19 mouse cellular contexts compared by ENCODE assay signal in the genomic region with DNA sequence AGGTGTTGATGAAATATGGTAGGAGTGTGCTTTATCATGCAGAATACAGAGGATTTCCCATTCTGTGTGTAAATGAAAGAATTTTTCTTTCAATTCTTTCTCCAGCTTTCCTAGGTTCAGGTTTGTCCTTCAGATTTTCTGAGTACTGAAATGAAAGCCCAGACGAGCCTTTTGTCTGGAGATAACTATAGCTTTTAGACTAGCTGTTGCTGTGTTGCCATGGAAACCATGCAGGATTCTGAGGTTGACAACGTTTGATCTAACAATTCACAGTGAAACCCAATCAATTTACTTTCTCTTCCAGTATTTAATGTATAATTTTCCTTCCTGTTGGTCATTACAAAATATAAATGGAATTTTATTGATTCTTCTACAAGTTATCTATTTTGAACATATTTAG. TPM values are rescaled to one million over a fixed set of nuclear protein-coding genes. Genes with fewer than 3 reads are reported as not detected.
DNase-seq lines count a peak whose midpoint lies in the region; ATAC-seq and TF ChIP-seq lines count a peak whose summit lies in the region.
"Had no signal": no experiment of that assay in that cellular context is flagged by ENCODE, and none has a peak within 500 bp of the region (broad histone marks: within the 10 kb centered on the region; RNA-seq: fewer than 3 reads in every experiment).

No protein-coding gene starts in this region.

- no peaks in the 10 kb centered on the region for H3K36me3 ChIP-seq in hindbrain, embryonic 15.5 days
- H3K36me3 ChIP-seq in hindbrain, embryonic 10.5 days = no peaks in the 10 kb centered on the region
- no peaks in the 10 kb centered on the region for H3K36me3 ChIP-seq in forebrain, embryonic 14.5 days (ENCODE audit: control insufficient read depth, insufficient read depth, low read length)
- no peaks in the 10 kb centered on the region for H3K36me3 ChIP-seq in midbrain, embryonic 14.5 days (ENCODE audit: control insufficient read depth, insufficient read depth, low read length)
- H3K36me3 ChIP-seq: G1E; heart, embryonic 10.5 days; limb, embryonic 10.5 days; liver, embryonic 13.5 days had no signal

- no peaks in the 10 kb centered on the region for H3K27me3 ChIP-seq in hindbrain, embryonic 15.5 days
- H3K27me3 ChIP-seq in hindbrain, embryonic 10.5 days (ENCODE audit: insufficient read depth, poor library complexity, severe bottlenecking) = no peaks in the 10 kb centered on the region
- no peaks in the 10 kb centered on the region for H3K27me3 ChIP-seq in forebrain, embryonic 14.5 days (replicated peaks; ENCODE audit: control insufficient read depth, insufficient read depth, low read length)
- H3K27me3 ChIP-seq in midbrain, embryonic 14.5 days (ENCODE audit: control insufficient read depth, insufficient read depth, low read length) = no peaks in the 10 kb centered on the region
- H3K27me3 ChIP-seq: liver, embryonic 13.5 days had no signal

- no peak for DNase-seq in hindbrain, embryonic 10.5 days (ENCODE audit: low spot score)
- peak; percentile 91 for DNase-seq in brain, embryonic 14.5 days (ENCODE audit: low read depth)
- peak; percentile 91 for DNase-seq in forebrain, embryonic 14.5 days (ENCODE audit: low spot score)
- peak; percentile 89 for DNase-seq in midbrain, embryonic 14.5 days
- DNase-seq in heart, postnatal 4 days = no peak
- no peak for DNase-seq in right cerebral cortex, postnatal 36 days (ENCODE audit: low spot score in 2 of 2)
- DNase-seq: adrenal gland, postnatal 14 days; cerebellum, postnatal 25 days; gastrocnemius, postnatal 25 days; kidney, postnatal 10 days; liver, embryonic 13.5 days; right cerebral cortex, postnatal 14 days; thymus, adult 2 months had no signal

- 2% methylated on average over 2 of the region's 2 CpGs for WGBS in hindbrain, embryonic 15.5 days
- WGBS in hindbrain, embryonic 10.5 days = 19% methylated on average over 2 of the region's 2 CpGs
- 4% methylated on average over 2 of the region's 2 CpGs for WGBS in forebrain, embryonic 14.5 days
- WGBS in midbrain, embryonic 14.5 days = 0% methylated on average over 2 of the region's 2 CpGs

- no peak for ATAC-seq in hindbrain, embryonic 15.5 days (ENCODE audit: low FRiP score, low read depth)
- ATAC-seq in forebrain, embryonic 14.5 days = 0 out of 2 replicates have a peak, but pooled peaks have one; percentile 32
- no peak for ATAC-seq in midbrain, embryonic 14.5 days (ENCODE audit: low FRiP score, low TSS enrichment)
- ATAC-seq: intestine, postnatal 0 days had no signal

- no peak for TF ChIP-seq POLR2A in brain, embryonic 14.5 days (IDR thresholded peaks at IDR 0.05; ENCODE audit: borderline replicate concordance, extremely low read depth, insufficient read depth, insufficient read length, poor library complexity, severe bottlenecking)

- peaks cover 15% of the 10 kb centered on the region for H3K4me1 ChIP-seq in hindbrain, embryonic 15.5 days (replicated peaks)
- 0 out of 2 replicates have a peak, but pooled peaks cover 3% of the 10 kb centered on the region for H3K4me1 ChIP-seq in hindbrain, embryonic 10.5 days (replicated peaks)
- peaks cover 16% of the 10 kb centered on the region for H3K4me1 ChIP-seq in forebrain, embryonic 14.5 days (ENCODE audit: control insufficient read depth, insufficient read depth, low read length)
- H3K4me1 ChIP-seq in midbrain, embryonic 14.5 days (ENCODE audit: control insufficient read depth, insufficient read depth, low read length) = peaks cover 15% of the 10 kb centered on the region
- H3K4me1 ChIP-seq: heart, embryonic 10.5 days; limb, embryonic 10.5 days; liver, embryonic 13.5 days had no signal

- H3K27ac ChIP-seq in hindbrain, embryonic 15.5 days (replicated peaks) = peak overlapping the region; percentile 63
- H3K27ac ChIP-seq in hindbrain, embryonic 10.5 days = no peak overlapping the region
- H3K27ac ChIP-seq in forebrain, embryonic 14.5 days (ENCODE audit: low read depth, low read length) = no peak overlapping the region
- H3K27ac ChIP-seq in midbrain, embryonic 14.5 days (replicated peaks; ENCODE audit: low read depth, low read length) = peak overlapping the region; percentile 5; the same call in 1 of the 2 replicates
- H3K27ac ChIP-seq: heart, embryonic 10.5 days; limb, embryonic 10.5 days; liver, embryonic 13.5 days had no signal

- no peaks in the 10 kb centered on the region for H3K9me3 ChIP-seq in hindbrain, embryonic 15.5 days
- no peaks in the 10 kb centered on the region for H3K9me3 ChIP-seq in hindbrain, embryonic 10.5 days
- H3K9me3 ChIP-seq in forebrain, embryonic 14.5 days (replicated peaks; ENCODE audit: control insufficient read depth, low read length) = no peaks in the 10 kb centered on the region
- H3K9me3 ChIP-seq in midbrain, embryonic 14.5 days (ENCODE audit: control insufficient read depth, low read length) = no peaks in the 10 kb centered on the region
- H3K9me3 ChIP-seq: G1E; heart, embryonic 10.5 days; limb, embryonic 10.5 days; liver, embryonic 13.5 days had no signal

- no peak overlapping the region for H3K4me2 ChIP-seq in hindbrain, embryonic 15.5 days
- no peak overlapping the region for H3K4me2 ChIP-seq in forebrain, embryonic 14.5 days (ENCODE audit: low read length)
- H3K4me2 ChIP-seq in midbrain, embryonic 14.5 days (ENCODE audit: low read length) = peak overlapping the region; percentile 3; the same call in 1 of the 2 replicates
- H3K4me2 ChIP-seq: liver, embryonic 13.5 days had no signal

- no peak overlapping the region for H3K4me3 ChIP-seq in hindbrain, embryonic 15.5 days
- H3K4me3 ChIP-seq in hindbrain, embryonic 10.5 days = no peak overlapping the region
- no peak overlapping the region for H3K4me3 ChIP-seq in forebrain, embryonic 14.5 days (ENCODE audit: low read depth, low read length)
- no peak overlapping the region for H3K4me3 ChIP-seq in midbrain, embryonic 14.5 days (replicated peaks; ENCODE audit: low read depth, low read length)
- H3K4me3 ChIP-seq: heart, embryonic 10.5 days; limb, embryonic 10.5 days; liver, embryonic 13.5 days had no signal

- TF ChIP-seq CTCF in brain, embryonic 14.5 days (IDR thresholded peaks at IDR 0.05; ENCODE audit: borderline replicate concordance, extremely low read depth, insufficient read depth, insufficient read length) = no peak

- no peak overlapping the region for H3K9ac ChIP-seq in hindbrain, embryonic 15.5 days
- H3K9ac ChIP-seq in forebrain, embryonic 14.5 days (ENCODE audit: low read length) = no peak overlapping the region
- no peak overlapping the region for H3K9ac ChIP-seq in midbrain, embryonic 14.5 days (replicated peaks; ENCODE audit: low read length)
- H3K9ac ChIP-seq: liver, embryonic 13.5 days had no signal

RNA-seq across cellular contexts. Expression of a gene that starts 34.5 kb away (rescaled TPM):
- polyA plus RNA-seq in hindbrain, embryonic 15.5 days (2015; fragmentation: Nextera tagmentation; extraction: Ambion mirVana) = 461 and 473 TPM in 2 replicates
- 23.5 and 46.2 TPM in 2 replicates for polyA plus RNA-seq in hindbrain, embryonic 10.5 days (2016; fragmentation: Nextera tagmentation; extraction: Ambion mirVana)
- polyA plus RNA-seq in brain, embryonic 14.5 days (2012; rRNA removed) = 383 and 408 TPM in 2 replicates
- 644 and 774 TPM in 2 replicates for polyA plus RNA-seq in forebrain, embryonic 14.5 days (2014; fragmentation: Nextera tagmentation; extraction: Ambion mirVana)
- 570 and 651 TPM in 2 replicates for polyA plus RNA-seq in midbrain, embryonic 14.5 days (2014; fragmentation: Nextera tagmentation; extraction: Ambion mirVana)
- total RNA-seq in heart, postnatal 4 days (2021) = 10 to 100 TPM; 11.2 to 14.6 TPM
- total RNA-seq: G1E; megakaryocyte progenitor cell, adult 5-6 weeks had no signal
- polyA plus RNA-seq: G1E had no signal

Comparison
In these comparisons a context has a peak if more than half of its experiments do, and no peak if none do; other contexts are left out.
1. H3K27ac ChIP-seq: peak in hindbrain, embryonic 15.5 days (single experiment) and midbrain, embryonic 14.5 days (single experiment); none in hindbrain, embryonic 10.5 days (single experiment) and forebrain, embryonic 14.5 days (single experiment).
2. DNase-seq: peak in brain, embryonic 14.5 days (single experiment), forebrain, embryonic 14.5 days (single experiment) and midbrain, embryonic 14.5 days (single experiment); none in hindbrain, embryonic 10.5 days (single experiment), heart, postnatal 4 days (single experiment) and right cerebral cortex, postnatal 36 days (0 of 2).